Mouse (Mus musculus): ENCODE data around the gene Pnck.

DNA sequence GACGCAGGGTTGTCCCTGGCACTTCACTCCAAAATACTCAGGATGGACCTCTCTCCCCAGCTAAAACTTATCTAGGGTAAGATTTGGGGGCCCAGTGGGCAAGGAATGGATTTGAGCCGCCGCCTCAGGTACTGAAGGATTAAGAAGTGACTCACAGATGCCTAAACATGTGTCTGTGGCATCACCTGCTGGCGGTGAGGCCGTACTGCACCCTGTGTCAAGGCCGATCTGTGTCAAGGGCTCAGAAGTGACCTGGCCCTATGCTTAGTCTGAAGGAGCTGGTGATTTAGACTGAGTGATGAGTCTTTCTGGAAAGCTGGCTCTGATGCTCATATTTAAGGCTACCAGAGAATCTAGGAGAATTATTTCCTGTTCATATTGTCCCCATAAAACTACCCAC is 5.7 kb downstream of the Pnck start:
- TF ChIP-seq POLR2A (IDR thresholded peaks at IDR 0.05; ENCODE audit: insufficient read depth, low read length) (no peak), CTCF (IDR thresholded peaks at IDR 0.05; ENCODE audit: low read depth, low read length) (no peak), EP300 (IDR thresholded peaks at IDR 0.05; ENCODE audit: insufficient read depth, low read depth, low read length) (no peak)
